Mouse (Mus musculus): ENCODE measurements around the gene Pld4. TPM values are rescaled to one million over a fixed set of nuclear protein-coding genes. Genes with fewer than 3 reads are reported as not detected.

Pld4 gene
- 62.4 and 128 TPM in 2 replicates for polyA plus RNA-seq (2011; ENCODE audit: insufficient read depth, insufficient read length, low replicate concordance, missing spikeins)

DNA sequence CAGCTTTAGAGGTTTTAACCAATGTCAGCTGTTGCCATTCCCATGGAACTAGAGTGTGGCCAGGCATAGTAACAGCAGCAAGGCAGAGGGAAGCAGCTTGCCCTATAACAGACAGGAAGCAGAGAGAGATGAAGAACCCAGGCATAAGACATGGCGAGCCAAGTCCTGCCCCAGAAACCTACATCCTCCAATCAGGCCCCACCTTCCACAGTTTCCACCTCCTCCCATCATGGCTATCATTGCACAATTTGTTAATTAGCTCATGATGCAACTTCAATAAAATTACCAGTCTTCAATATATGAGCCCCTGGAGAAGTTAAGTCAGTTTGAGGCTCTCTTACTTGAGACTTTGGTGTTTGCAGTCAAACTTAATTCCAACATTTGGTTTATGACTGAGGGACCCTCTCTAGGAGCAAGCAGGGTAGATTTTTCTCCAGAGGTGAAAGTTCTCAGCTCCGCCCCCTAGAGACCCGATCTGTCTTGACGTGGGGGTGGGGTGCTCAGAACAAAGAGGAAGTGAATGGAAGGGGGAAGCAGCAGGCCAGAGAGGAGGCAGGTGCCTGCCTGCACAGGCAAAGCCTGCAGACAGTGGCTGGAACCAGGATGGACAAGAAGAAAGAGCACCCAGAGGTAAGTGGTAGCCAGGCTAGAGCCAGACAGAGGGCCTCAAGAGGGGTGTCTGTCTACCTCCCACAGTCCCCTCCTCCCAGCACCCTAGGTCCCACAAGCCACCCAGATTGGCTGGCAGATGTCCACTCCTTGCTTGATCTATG, at the start of gene Pld4:
TSS of gene Pld4 (plus strand) at position 502 of the 773 bp plus-strand sequence.
- peak within 1 kb of the TSS; percentile 57 for H3K4me3 ChIP-seq (replicated peaks; ENCODE audit: control insufficient read depth, low read depth, low read length)
- peak within 1 kb of the TSS; percentile 81 for H3K27ac ChIP-seq (ENCODE audit: control insufficient read depth, insufficient read depth, low read depth, low read length, poor library complexity)
- TF ChIP-seq CTCF (IDR thresholded peaks at IDR 0.05; ENCODE audit: control insufficient read depth, insufficient read depth, low read length) (no peak), POLR2A (IDR thresholded peaks at IDR 0.05; ENCODE audit: borderline replicate concordance, control insufficient read depth, low read depth, low read length) (peak; percentile 79)
- 12% methylated on average over 4 of the region's 4 CpGs for WGBS
- H3K4me1 ChIP-seq (ENCODE audit: control insufficient read depth, insufficient read depth, low read length): peaks cover 2% of the 10 kb centered on the region

DNA sequence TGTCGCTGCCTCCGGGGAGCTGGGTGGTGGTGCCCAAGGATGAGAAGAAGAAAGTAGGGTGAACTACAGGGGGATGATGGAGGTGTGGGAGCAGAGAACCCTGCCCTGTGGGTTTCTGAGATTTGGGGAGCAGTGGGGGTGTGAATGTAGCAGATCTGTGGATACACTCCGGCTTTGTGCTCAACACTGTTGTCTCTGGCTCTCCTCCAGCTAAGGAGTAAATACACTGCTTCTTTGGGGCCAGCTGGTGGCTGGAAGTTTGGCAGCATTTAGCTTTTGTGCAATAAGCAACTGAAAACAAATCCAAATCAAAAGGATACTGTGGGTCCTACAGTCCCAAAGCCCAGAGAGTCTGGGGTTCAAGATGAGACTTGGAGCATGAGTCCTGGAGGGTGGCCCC, 46.5 kb upstream of the Pld4 start:
- Histone ChIP-seq H3K4me1 (ENCODE audit: control insufficient read depth, insufficient read depth, low read length) (no peaks in the 10 kb centered on the region), H3K27ac (ENCODE audit: control insufficient read depth, insufficient read depth, low read depth, low read length, poor library complexity) (no peak overlapping the region), H3K4me3 (replicated peaks; ENCODE audit: control insufficient read depth, low read depth, low read length) (no peak overlapping the region)
- WGBS: 66% methylated on average over 3 of the region's 3 CpGs
- TF ChIP-seq POLR2A (IDR thresholded peaks at IDR 0.05; ENCODE audit: borderline replicate concordance, control insufficient read depth, low read depth, low read length): no peak
- TF ChIP-seq CTCF (IDR thresholded peaks at IDR 0.05; ENCODE audit: control insufficient read depth, insufficient read depth, low read length): no peak

DNA sequence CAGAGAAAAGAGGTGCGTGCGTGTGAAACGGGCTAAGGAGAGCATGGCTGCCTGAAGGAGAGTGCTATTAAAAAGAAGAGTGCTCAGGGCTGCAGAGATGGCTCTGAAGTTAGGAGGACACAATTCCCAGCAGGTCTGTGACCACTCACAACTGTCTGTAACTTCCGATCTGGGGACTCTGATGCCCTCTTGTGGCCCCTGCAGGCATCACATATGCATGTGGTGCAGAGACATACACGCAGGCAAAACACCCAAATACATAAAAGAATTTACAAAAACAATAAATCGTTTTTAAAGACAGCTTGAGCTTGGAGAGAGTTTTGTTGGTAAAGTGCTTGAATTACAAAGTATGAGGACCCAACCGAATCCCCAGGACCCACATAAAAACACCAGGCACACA, 43.3 kb upstream of the Pld4 start:
- Histone ChIP-seq H3K27ac (ENCODE audit: control insufficient read depth, insufficient read depth, low read depth, low read length, poor library complexity) (no peak overlapping the region), H3K4me3 (replicated peaks; ENCODE audit: control insufficient read depth, low read depth, low read length) (no peak overlapping the region), H3K4me1 (ENCODE audit: control insufficient read depth, insufficient read depth, low read length) (no peaks in the 10 kb centered on the region)
- WGBS: 33% methylated on average over 7 of the region's 7 CpGs
- no peak for TF ChIP-seq POLR2A (IDR thresholded peaks at IDR 0.05; ENCODE audit: borderline replicate concordance, control insufficient read depth, low read depth, low read length)
- TF ChIP-seq CTCF (IDR thresholded peaks at IDR 0.05; ENCODE audit: control insufficient read depth, insufficient read depth, low read length): peak; percentile 75

DNA sequence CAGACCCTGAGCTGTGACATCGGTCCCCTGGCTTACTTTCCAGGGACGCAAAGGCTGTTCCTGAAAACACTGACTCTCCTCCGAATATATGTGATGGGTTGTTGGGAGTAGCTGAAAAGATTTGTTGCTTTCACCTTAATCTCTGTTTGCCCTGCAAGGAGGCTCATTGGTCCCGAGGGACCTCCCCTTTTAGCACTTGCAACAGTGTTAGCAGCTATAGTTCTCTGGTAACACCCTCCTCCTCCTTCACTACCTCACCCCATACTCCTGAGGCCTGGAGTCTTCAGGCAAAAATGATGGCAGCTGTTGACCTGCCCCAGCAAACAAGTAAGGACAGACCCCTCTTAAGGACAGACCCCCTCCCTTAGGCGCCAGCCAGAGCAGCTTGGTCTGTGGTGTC, 41.5 kb upstream of the Pld4 start:
- H3K4me1 ChIP-seq (ENCODE audit: control insufficient read depth, insufficient read depth, low read length): no peaks in the 10 kb centered on the region
- H3K27ac ChIP-seq (ENCODE audit: control insufficient read depth, insufficient read depth, low read depth, low read length, poor library complexity): no peak overlapping the region
- WGBS: 73% methylated on average over 5 of the region's 5 CpGs
- TF ChIP-seq CTCF (IDR thresholded peaks at IDR 0.05; ENCODE audit: control insufficient read depth, insufficient read depth, low read length) (no peak), POLR2A (IDR thresholded peaks at IDR 0.05; ENCODE audit: borderline replicate concordance, control insufficient read depth, low read depth, low read length) (no peak)
- no peak overlapping the region for H3K4me3 ChIP-seq (replicated peaks; ENCODE audit: control insufficient read depth, low read depth, low read length)

DNA sequence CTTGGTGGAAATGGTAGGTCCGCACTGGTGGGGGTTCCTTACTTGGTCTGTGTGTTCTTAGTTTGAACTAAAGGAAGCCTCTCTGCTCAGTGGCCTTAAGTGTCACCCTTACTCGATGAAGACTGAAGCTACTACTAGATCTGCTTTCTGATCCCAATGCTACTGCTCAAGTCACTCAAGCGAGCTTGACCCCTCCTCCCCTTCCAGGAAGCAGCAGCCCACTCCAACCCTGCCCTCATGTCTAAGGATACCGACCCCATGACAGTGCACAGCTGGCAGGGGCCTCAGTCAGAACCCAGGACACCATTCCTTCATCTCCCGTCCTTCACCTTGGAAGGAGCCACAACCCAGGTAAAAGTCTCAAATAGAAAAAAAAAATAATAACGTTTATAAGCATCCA, 40.2 kb upstream of the Pld4 start, which contains the start of gene Cep170b:
TSS of gene Cep170b (plus strand) at position 240 of the 400 bp plus-strand sequence.
- WGBS: 67% methylated on average over 6 of the region's 6 CpGs
- TF ChIP-seq POLR2A (IDR thresholded peaks at IDR 0.05; ENCODE audit: borderline replicate concordance, control insufficient read depth, low read depth, low read length) (no peak), CTCF (IDR thresholded peaks at IDR 0.05; ENCODE audit: control insufficient read depth, insufficient read depth, low read length) (no peak)
- H3K4me3 ChIP-seq (replicated peaks; ENCODE audit: control insufficient read depth, low read depth, low read length): no peak within 1 kb of the TSS
- no peak within 1 kb of the TSS for H3K27ac ChIP-seq (ENCODE audit: control insufficient read depth, insufficient read depth, low read depth, low read length, poor library complexity)
- no peaks in the 10 kb centered on the region for H3K4me1 ChIP-seq (ENCODE audit: control insufficient read depth, insufficient read depth, low read length)

DNA sequence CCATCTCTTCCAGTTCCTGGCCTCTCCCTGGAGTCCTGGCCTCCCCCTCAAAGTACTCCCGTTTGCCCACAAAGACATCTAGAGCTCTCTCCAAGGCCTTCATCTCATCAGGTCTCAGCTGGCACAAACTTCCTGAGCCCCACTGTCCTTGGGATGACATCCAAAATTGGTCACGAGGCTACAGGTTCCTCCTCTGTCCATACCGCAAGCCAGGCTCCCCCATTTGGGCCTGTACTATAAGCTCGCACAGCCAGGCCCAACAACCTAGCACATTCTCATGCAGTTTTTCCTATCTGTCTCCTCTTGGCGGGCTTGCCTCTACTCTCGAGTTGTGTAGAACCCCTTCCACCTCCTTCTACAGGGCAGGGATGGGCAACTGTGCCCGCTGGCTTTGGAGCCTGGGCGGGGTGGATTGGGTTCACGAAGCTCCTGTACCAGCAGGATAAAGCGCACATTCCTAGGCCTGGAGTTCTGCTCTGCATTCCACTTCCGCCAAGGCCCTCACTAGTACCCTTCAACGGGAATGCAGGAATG, 39.5 kb upstream of the Pld4 start:
- no peaks in the 10 kb centered on the region for H3K4me1 ChIP-seq (ENCODE audit: control insufficient read depth, insufficient read depth, low read length)
- no peak for TF ChIP-seq CTCF (IDR thresholded peaks at IDR 0.05; ENCODE audit: control insufficient read depth, insufficient read depth, low read length)
- TF ChIP-seq POLR2A (IDR thresholded peaks at IDR 0.05; ENCODE audit: borderline replicate concordance, control insufficient read depth, low read depth, low read length): no peak
- 76% methylated on average over 12 of the region's 12 CpGs for WGBS
- H3K4me3 ChIP-seq (replicated peaks; ENCODE audit: control insufficient read depth, low read depth, low read length): no peak overlapping the region
- no peak overlapping the region for H3K27ac ChIP-seq (ENCODE audit: control insufficient read depth, insufficient read depth, low read depth, low read length, poor library complexity)

DNA sequence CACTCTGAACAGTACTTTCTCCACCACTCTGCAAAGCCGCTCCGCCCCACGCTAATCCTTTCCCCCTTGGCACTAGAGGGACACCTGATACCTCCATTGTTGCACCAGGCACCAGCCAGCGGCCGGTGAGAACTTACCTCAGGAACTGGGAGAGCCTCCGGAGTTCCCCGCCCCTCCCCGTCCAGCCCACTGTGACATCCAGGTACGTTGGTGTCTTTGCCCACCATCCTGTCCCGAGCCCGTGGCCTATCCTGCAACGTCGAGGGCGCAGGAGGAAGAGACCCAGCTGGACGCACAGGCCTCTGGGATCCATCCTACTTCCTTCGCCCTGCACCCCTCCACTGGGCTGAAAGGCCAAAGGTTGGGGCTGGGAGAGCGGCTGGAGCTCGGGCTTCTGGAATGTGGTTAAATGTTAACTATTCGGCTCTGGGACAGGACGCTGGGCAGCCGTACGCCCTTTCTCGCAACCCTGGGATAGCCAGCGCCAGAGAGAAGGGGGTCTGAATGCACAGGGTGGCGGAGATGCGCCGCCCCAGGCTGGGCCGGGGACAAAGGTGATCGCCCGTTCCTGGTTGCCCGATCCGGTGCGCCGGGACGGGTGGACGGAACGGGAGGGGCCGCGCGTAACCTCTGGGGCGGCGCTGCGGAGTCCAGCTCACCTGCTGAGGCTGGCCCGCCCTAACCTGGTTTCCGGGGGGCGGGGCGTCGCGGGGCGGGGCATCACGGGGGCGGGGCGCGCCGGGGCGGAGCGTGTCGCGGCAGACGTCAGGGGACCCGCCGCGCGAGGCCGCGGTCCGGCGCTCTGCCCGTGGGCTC, 38.8 kb upstream of the Pld4 start:
- H3K4me3 ChIP-seq (replicated peaks; ENCODE audit: control insufficient read depth, low read depth, low read length): peak overlapping the region; percentile 16
- H3K27ac ChIP-seq (ENCODE audit: control insufficient read depth, insufficient read depth, low read depth, low read length, poor library complexity): no peak overlapping the region
- H3K4me1 ChIP-seq (ENCODE audit: control insufficient read depth, insufficient read depth, low read length): no peaks in the 10 kb centered on the region
- WGBS: 21% methylated on average over 67 of the region's 69 CpGs
- TF ChIP-seq CTCF (IDR thresholded peaks at IDR 0.05; ENCODE audit: control insufficient read depth, insufficient read depth, low read length) (no peak), POLR2A (IDR thresholded peaks at IDR 0.05; ENCODE audit: borderline replicate concordance, control insufficient read depth, low read depth, low read length) (no peak)

Measured in bone marrow, adult 2 months (tissue).